Mouse (Mus musculus) bone marrow, adult 2 months (tissue): ENCODE results near the gene Hdac10. TPM values are rescaled to one million over a fixed set of nuclear protein-coding genes. Genes with fewer than 3 reads are reported as not detected.

ENCODE experiments used
- H3K27ac ChIP-seq: fragments of 200-500 bp; 2 replicates; pipeline ENCODE4 v1.5.1; 2012; ENCODE audit warnings: low read depth, mild to moderate bottlenecking, control low read depth, inconsistent platforms, low read length; ENCODE audit not compliant: control insufficient read depth, poor library complexity, insufficient read depth
- H3K4me1 ChIP-seq: fragments of 200-500 bp; 2 replicates; pipeline ENCODE4 v1.6.1; 2011; ENCODE audit warnings: low read length; ENCODE audit not compliant: control insufficient read depth, insufficient read depth
- H3K4me3 ChIP-seq: fragments of 200-500 bp; replicated peaks from 2 replicates; pipeline ENCODE3; 2011; ENCODE audit warnings: mild to moderate bottlenecking, low read depth, low read length, control low read depth; ENCODE audit not compliant: control insufficient read depth
- CTCF ChIP-seq: fragments of 200-500 bp; IDR thresholded peaks from 2 replicates; pipeline ENCODE4 v1.5.1; 2011; ENCODE audit warnings: low read length, control low read depth; ENCODE audit not compliant: control insufficient read depth, insufficient read depth
- POLR2A ChIP-seq: fragments of 200-500 bp; IDR thresholded peaks from 2 replicates; pipeline ENCODE4 v1.6.1; 2011; ENCODE audit warnings: low read depth, mild to moderate bottlenecking, control low read depth, low read length, borderline replicate concordance; ENCODE audit not compliant: control insufficient read depth
- WGBS: fragments of 180-500 bp; shearing (Covaris S2); methylation state at CpG from one replicate; pipeline ENCODE4 v1.1.7; 2018; 5-methylcytosine and 5-hydroxymethylcytosine counted together
- polyA plus RNA-seq: library from polyadenylated mRNA; stranded (reverse); fragments of >200 nt; gene quantifications from 2 replicates; pipeline ENCODE4 v1.2.4, GENCODE M21; 2011; ENCODE audit warnings: low replicate concordance; ENCODE audit not compliant: missing spikeins, insufficient read depth, insufficient read length

Gene Hdac10
- polyA plus RNA-seq, 1 experiment = 24.3 TPM

DNA sequence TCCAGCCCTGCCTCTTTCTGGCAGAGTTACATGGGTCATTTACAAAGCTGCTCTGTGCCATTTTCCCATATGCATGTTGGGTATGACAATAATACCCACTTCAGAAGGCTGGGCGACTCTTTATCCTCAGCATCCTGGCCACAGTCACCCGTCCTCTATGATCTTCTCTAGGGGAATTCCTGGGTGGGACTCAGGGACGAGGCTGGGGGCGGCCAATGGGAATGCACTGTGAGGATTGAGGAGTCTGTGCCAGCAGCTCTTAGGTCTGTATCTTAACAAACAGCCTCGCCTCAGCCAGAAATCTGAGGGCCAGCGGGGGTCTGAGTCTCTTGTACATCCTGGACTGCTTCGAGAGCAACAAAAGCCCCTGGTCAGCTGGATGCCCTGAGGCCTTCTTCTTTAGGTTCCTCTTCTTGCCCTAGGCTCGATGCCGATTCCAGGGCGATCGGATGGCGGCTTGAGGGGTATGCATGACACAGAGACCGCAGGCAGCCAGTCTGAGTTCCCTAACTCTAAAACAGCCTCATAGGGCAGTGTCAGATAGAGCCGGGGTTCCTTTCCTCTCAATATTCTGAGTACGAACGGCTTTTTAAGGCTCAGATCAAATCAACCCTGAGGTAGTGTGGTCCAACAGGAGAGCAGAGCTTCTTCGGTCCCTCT, 43.9 kb upstream of the Hdac10 start:
- no peaks in the 10 kb centered on the region; the same call in none of the 2 replicates for H3K4me1 ChIP-seq
- 19% methylated on average over 17 of the region's 17 CpGs for WGBS
- TF ChIP-seq POLR2A = no peak
- no peak for TF ChIP-seq CTCF
- H3K27ac ChIP-seq = peak overlapping the region; percentile 25; the same call in 1 of the 2 replicates
- no peak overlapping the region for H3K4me3 ChIP-seq

DNA sequence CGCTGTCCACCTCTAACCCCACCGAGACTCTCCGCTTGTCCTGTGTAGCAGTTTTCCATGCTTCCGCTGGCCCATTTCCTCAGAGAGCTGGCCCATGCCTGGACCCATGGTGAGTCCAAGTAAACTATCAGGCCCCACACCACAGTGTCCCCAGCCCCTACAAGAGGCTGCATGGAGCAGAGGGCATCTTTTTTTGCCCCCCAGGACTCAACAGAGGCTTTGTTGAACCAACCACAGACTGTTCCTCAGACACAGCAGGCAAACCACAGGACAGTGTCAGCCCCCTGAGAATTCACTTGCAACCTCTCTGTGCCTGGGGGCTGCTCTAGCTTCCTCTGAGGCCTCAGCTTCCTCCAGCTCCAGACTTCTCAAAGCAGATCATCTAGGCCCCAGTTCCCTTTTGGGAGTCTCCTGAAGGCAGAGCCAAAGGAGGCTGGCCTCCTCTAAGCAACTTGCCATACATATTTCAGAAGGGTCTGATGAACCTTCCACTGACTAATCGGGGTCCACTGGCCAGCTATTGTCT, 43.1 kb upstream of the Hdac10 start:
- TF ChIP-seq CTCF (no peak), POLR2A (no peak)
- 75% methylated on average over 5 of the region's 5 CpGs for WGBS
- H3K27ac ChIP-seq = no peak overlapping the region
- no peak overlapping the region for H3K4me3 ChIP-seq
- no peaks in the 10 kb centered on the region; the same call in 1 of the 2 replicates for H3K4me1 ChIP-seq

GRCm38 (mm10) chr15:89170102-89170501, 41.6 kb upstream of the Hdac10 start:
- Histone ChIP-seq H3K4me3 (no peak overlapping the region), H3K4me1 (no peaks in the 10 kb centered on the region; the same call in 1 of the 2 replicates), H3K27ac (no peak overlapping the region)
- 54% methylated on average over 3 of the region's 3 CpGs for WGBS
- TF ChIP-seq CTCF (no peak), POLR2A (no peak)

DNA sequence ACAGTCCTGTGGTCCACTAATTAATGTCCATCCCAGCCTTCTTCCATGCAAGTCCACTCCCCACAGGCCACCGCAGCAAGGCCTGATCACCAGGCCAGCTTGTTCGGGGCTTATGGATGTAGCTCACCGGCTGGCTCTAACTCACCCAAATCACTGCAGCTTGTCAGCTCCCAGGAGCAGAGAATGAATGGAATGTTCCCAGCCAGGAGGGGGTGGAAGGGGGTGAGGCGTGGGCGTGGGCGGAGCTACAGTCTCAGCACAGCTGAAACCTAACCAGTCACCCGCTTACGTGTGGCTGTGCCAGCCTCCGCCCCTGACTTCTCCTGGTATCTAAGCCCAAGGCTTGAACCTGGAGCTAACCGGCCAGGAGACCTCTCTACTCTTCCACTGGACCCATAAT, 40.9 kb upstream of the Hdac10 start:
- TF ChIP-seq CTCF = no peak
- no peak for TF ChIP-seq POLR2A
- H3K27ac ChIP-seq = no peak overlapping the region
- WGBS = 73% methylated on average over 10 of the region's 10 CpGs
- no peaks in the 10 kb centered on the region; the same call in 1 of the 2 replicates for H3K4me1 ChIP-seq
- H3K4me3 ChIP-seq = no peak overlapping the region

DNA sequence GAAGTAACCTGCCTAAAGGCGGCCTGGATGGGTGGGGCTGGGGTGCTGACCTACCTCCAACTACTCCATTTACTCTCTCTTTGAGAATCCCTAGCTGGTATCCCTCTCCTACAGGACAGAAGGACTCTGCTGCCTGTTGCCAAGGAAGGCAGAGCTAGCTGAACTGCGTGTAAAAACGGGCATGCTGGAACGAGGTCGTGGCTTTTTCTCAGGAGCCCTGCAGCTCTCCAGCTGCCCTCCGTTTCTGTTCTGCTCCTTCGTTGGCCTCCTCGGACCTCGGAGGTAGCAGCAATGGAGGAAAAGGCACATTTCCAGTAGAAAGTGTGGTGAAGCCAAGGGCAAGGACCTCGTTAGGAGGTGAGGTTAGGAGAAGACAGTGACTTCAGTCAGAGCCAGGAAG, 40.4 kb upstream of the Hdac10 start:
- Histone ChIP-seq H3K4me1 (no peaks in the 10 kb centered on the region; the same call in 1 of the 2 replicates), H3K4me3 (no peak overlapping the region), H3K27ac (no peak overlapping the region)
- WGBS = 85% methylated on average over 10 of the region's 10 CpGs
- TF ChIP-seq POLR2A (no peak), CTCF (no peak)

DNA sequence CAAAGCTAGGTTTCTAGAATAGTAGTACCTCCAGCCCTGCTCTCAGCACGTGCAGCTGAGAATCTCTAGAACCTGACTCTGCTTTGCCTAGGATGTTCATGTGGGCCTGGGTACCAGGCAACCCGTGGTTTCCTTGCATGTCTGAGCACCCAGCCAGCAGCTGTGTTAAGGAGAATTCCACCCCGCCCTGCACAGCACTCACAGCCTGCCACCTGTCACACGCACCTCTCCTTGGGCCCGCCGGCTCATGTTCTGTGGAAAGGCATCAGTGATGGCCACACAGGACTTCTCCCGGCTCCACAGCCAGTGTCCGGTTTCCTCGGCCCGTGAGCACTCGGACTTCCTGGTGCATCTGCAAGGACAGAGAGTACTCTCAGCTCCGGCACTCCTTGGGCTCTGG, 37.0 kb upstream of the Hdac10 start:
- 88% methylated on average over 12 of the region's 12 CpGs for WGBS
- no peaks in the 10 kb centered on the region for H3K4me1 ChIP-seq
- TF ChIP-seq POLR2A (no peak), CTCF (no peak)
- no peak overlapping the region for H3K4me3 ChIP-seq
- no peak overlapping the region for H3K27ac ChIP-seq

- TF ChIP-seq POLR2A (no peak), CTCF (no peak)
- Histone ChIP-seq H3K27ac (no peak overlapping the region), H3K4me1 (no peaks in the 10 kb centered on the region), H3K4me3 (no peak overlapping the region)
- WGBS = 55% methylated on average over 9 of the region's 9 CpGs
Measured at GRCm38 (mm10) chr15:89161397-89161796, 32.9 kb upstream of the Hdac10 start.

DNA sequence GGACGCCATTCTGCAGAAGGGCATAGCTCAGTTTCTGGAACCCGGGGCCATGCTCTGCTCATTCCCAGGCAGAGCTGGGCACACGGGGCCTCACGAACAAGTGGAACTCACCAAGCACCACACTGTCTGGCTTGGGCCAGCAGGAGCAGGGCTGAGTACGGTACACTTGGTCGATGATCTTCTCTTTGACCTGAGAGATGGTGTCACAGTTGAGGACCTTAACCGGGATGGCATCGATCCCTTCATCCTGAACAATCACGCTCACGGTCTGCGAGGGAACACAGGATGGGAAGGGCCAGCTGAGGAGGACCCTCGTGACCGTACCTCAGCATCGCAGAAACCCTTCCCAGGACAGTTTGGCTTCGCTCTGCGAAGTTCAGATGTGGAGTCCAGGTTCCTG, 30.0 kb upstream of the Hdac10 start:
- TF ChIP-seq POLR2A (no peak), CTCF (no peak)
- Histone ChIP-seq H3K27ac (no peak overlapping the region), H3K4me1 (no peaks in the 10 kb centered on the region), H3K4me3 (no peak overlapping the region)
- WGBS = 94% methylated on average over 16 of the region's 16 CpGs
